Mouse (Mus musculus) heart, embryonic 15.5 days (tissue): ENCODE measurements at regions not wholly inside any gene's neighbourhood (a gene's known extent, or its start where the extent isn't known, plus 50 kb on each side); places are given as distances from the start of the nearest gene placed in this dataset.
A peak's percentile ranks its signal among the peaks of the same experiment; 100 is the strongest.

Source experiments
- ATAC-seq: fragments of 200-750 bp; cut with Nextera tagmentation; replicated peaks from 2 replicates; pipeline ENCODE4 v1.8.0; 2017; ENCODE audit warnings: low read depth, moderate TSS enrichment; ENCODE audit not compliant: insufficient number of reproducible peaks, insufficient read depth, low FRiP score
- H3K27ac ChIP-seq: fragments of 300-500 bp; sonication (generic); 2 replicates; pipeline ENCODE4 v1.5.1; 2015; ENCODE audit warnings: mild to moderate bottlenecking, inconsistent platforms
- H3K27me3 ChIP-seq: fragments of 300-500 bp; sonication (generic); 2 replicates; pipeline ENCODE4 v1.6.1; 2015; ENCODE audit warnings: inconsistent platforms
- H3K36me3 ChIP-seq: fragments of 300-500 bp; sonication (generic); 2 replicates; pipeline ENCODE4 v1.6.1; 2015; ENCODE audit warnings: mild to moderate bottlenecking, inconsistent platforms
- H3K4me1 ChIP-seq: fragments of 300-500 bp; sonication (generic); replicated peaks from 2 replicates; pipeline ENCODE4 v1.6.1; 2015; ENCODE audit warnings: inconsistent platforms
- H3K4me2 ChIP-seq: fragments of 300-500 bp; sonication (generic); 2 replicates; pipeline ENCODE4 v1.6.1; 2015; ENCODE audit warnings: inconsistent platforms, mild to moderate bottlenecking, moderate library complexity
- H3K4me3 ChIP-seq: fragments of 300-500 bp; sonication (generic); 2 replicates; pipeline ENCODE4 v1.5.1; 2015; ENCODE audit warnings: mild to moderate bottlenecking, inconsistent platforms
- H3K9ac ChIP-seq: fragments of 300-500 bp; sonication (generic); 2 replicates; pipeline ENCODE4 v1.6.1; 2015; ENCODE audit warnings: mild to moderate bottlenecking, inconsistent platforms
- H3K9me3 ChIP-seq: fragments of 300-500 bp; sonication (generic); replicated peaks from 2 replicates; pipeline ENCODE4 v1.6.1; 2016; ENCODE audit warnings: inconsistent platforms
- WGBS: fragments of 180-500 bp; shearing (Covaris S2); methylation state at CpG from one replicate; pipeline ENCODE4 v1.1.7; 2015; ENCODE audit warnings: mixed read lengths; 5-methylcytosine and 5-hydroxymethylcytosine counted together

DNA sequence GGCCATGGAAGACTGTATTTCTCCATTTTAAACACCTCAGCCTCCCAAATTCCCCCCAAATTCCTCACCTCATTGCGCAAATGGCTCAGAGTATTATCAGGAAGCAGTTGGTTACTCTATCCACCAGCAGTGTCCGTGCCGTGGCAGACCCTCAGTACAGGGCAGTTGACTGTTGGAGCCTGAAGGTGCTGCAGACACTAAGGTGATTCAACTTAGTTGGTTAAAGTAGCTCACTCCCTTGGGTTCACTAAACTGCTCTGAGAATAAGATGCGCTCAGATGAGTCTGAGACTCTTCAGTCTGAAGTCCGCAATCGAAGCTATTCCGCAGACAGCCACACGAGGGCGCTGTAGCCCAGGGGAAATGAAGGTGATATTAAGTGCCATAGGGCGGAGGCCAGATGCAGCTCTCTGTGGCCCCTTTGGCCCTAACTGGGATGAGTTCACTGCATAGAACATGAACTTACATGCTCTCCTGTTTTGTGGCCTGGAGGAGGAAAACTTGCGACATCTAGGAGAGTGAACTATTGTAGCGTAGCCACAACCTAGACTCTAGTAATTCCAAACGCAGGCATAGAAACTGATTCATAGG is 62.9 kb downstream of the Amer3 start:
- Histone ChIP-seq H3K36me3 (no peaks in the 10 kb centered on the region), H3K27me3 (no peaks in the 10 kb centered on the region), H3K9ac (no peak overlapping the region), H3K27ac (no peak overlapping the region), H3K9me3 (no peaks in the 10 kb centered on the region), H3K4me2 (no peak overlapping the region), H3K4me3 (no peak overlapping the region), H3K4me1 (no peaks in the 10 kb centered on the region)
- 31% methylated on average over 13 of the region's 13 CpGs for WGBS
- no peak for ATAC-seq

DNA sequence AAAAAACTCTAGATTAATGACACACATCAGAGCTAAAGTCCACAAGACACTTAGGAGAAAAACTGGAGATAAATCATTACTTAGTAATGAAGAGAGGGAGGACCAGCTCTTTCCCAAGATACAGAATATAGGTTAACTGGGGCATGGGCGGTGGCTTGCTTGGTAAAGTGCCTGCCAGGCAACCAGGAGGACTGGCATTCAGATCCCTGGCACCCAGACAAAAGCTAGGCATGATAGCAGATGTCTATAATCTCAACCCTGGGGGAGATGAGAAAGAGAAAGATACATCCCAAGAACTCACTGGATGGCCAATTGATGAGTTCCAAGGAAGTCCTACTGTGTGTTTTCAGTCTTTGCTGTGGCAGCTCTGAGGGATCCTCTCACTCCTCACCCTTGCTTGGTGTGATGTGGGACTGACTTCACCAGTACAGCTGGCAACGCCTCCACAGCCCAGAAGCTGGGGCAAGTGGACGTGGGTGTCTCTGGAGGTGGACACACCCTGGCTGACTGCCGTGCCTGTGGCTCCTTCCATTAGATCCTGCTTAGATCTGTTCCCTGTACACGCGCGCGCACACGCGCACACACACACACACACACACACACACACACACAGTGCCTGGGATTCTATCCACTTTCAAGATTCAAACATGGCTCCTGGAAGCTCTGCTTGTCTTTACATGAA is 74.6 kb downstream of the Amer3 start:
- no peaks in the 10 kb centered on the region for H3K9me3 ChIP-seq
- H3K4me2 ChIP-seq: no peak overlapping the region
- WGBS: 79% methylated on average over 10 of the region's 10 CpGs
- no peak overlapping the region for H3K4me3 ChIP-seq
- no peak overlapping the region for H3K27ac ChIP-seq
- no peaks in the 10 kb centered on the region for H3K27me3 ChIP-seq
- ATAC-seq: no peak
- no peaks in the 10 kb centered on the region for H3K36me3 ChIP-seq
- H3K4me1 ChIP-seq: no peaks in the 10 kb centered on the region
- H3K9ac ChIP-seq: no peak overlapping the region

DNA sequence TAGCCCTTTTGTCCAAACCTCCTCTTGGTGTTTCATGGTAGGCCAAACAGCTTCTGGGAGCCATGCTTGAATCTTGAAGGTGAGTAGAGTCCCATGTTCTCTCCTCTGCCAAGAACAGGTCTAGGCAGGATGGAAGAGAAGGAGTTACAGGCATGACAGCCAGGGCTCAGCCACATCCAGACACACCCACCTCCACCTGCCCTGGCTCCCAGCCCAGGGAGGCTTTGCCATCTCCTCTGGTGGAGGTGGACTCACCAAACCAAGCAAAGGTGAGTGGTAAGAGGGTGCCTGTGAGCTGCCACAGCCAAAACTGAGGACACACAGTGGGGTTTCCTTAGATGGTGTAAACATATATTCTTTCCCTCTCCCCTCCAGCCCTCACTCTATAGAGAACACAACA is 78.0 kb downstream of the Amer3 start:
- no peaks in the 10 kb centered on the region for H3K36me3 ChIP-seq
- H3K9ac ChIP-seq: no peak overlapping the region
- no peaks in the 10 kb centered on the region for H3K4me1 ChIP-seq
- H3K4me3 ChIP-seq: no peak overlapping the region
- ATAC-seq: no peak
- no peaks in the 10 kb centered on the region for H3K27me3 ChIP-seq
- H3K4me2 ChIP-seq: no peak overlapping the region
- H3K9me3 ChIP-seq: no peaks in the 10 kb centered on the region
- no peak overlapping the region for H3K27ac ChIP-seq

DNA sequence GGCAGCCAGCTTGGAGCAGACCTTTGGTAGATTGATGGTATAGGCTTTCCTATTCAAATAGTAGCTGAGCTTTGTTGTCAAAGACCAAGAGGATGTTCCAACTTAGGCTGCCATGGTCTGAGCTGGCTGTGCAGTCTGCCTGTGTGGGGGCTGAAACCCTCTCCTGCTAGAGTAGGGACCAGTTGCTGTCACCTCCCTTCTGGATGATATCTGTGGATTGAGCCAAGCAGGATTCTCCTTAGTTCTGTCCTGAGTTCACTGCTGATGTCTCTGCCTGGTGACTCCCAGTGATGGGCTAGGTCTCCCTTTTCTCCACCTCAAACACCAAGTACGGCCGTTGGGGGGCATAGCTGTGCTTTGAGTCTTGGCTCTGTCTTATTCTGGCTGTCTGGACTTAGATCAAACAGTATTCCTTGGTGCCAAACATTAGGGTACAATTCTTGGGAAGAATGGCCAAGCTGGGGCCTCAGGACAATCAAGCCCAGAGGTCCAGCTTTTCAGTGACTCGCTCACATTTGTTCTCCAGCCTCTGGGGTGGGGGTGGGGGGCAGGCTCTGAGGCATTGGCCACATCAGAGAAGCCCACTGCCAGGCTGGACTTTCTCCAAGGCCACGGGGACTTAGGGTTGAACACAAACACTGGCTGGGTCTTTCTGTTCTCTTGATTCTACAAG is 84.6 kb downstream of the Amer3 start:
- H3K27ac ChIP-seq: no peak overlapping the region
- H3K27me3 ChIP-seq: no peaks in the 10 kb centered on the region
- H3K9ac ChIP-seq: no peak overlapping the region
- ATAC-seq: no peak
- H3K4me3 ChIP-seq: no peak overlapping the region
- no peaks in the 10 kb centered on the region for H3K36me3 ChIP-seq
- no peak overlapping the region for H3K4me2 ChIP-seq
- H3K4me1 ChIP-seq: peaks cover 18% of the 10 kb centered on the region
- WGBS: 72% methylated on average over 4 of the region's 4 CpGs
- no peaks in the 10 kb centered on the region for H3K9me3 ChIP-seq

DNA sequence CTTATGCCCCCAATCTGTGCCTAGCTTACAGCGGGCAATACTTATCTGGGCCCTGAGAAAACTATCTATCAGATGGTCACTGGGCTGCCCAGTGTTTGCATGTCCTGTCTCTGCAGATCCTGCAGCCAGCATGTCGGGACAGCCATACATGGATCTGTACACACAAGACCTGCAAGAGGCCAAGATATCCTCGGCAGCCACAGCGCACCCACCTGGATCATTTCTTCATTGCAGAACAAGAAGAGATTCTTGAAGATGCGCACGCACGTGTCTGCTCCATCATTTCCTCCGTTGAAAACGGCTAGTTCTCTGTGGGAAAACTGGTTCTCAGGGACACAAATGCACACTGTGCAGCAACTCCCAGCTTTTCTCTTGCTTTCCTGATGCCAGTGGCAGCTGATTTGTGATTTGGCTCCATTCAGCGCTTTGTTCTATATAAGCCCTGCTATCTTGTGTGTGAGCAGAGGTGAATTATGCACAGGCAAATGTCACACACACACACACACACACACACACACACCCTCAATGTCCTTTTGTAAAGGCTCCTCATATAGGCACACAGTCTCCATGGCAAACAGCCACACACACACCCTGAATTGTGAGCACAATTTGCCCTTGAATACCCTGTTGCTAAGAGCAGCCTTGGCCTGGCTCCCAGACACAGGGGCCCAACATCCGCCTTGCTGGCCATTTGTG is 85.5 kb downstream of the Amer3 start:
- Histone ChIP-seq H3K4me2 (no peak overlapping the region), H3K4me1 (peaks cover 18% of the 10 kb centered on the region), H3K27me3 (no peaks in the 10 kb centered on the region), H3K4me3 (no peak overlapping the region), H3K36me3 (no peaks in the 10 kb centered on the region), H3K9me3 (no peaks in the 10 kb centered on the region), H3K9ac (no peak overlapping the region), H3K27ac (0 out of 2 replicates have a peak overlapping the region, but pooled peaks have one; percentile 5)
- WGBS: 64% methylated on average over 11 of the region's 11 CpGs
- ATAC-seq: peak; percentile 77

DNA sequence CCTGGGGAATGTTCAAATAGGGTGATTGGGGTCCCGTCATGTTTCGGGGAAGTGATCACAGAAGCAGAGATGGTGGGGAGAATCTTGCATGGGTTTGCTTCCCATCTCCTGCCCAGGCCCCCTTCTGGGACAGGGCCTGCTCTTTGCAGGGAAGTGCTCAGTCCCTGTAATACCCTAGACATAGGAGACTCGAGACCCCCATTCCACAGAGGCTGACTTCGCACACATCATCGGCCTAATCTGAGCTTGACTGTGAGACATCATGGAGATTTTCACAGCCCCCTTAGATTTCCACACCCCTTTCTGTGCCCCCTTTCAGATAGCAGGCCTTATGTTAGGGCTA is 86.0 kb downstream of the Amer3 start:
- Histone ChIP-seq H3K36me3 (no peaks in the 10 kb centered on the region), H3K27me3 (no peaks in the 10 kb centered on the region), H3K4me1 (peaks cover 18% of the 10 kb centered on the region), H3K27ac (0 out of 2 replicates have a peak overlapping the region, but pooled peaks have one; percentile 5), H3K9me3 (no peaks in the 10 kb centered on the region), H3K9ac (no peak overlapping the region), H3K4me2 (no peak overlapping the region), H3K4me3 (no peak overlapping the region)
- ATAC-seq: no peak; the same call in 1 of the 2 replicates
- 71% methylated on average over 5 of the region's 5 CpGs for WGBS

DNA sequence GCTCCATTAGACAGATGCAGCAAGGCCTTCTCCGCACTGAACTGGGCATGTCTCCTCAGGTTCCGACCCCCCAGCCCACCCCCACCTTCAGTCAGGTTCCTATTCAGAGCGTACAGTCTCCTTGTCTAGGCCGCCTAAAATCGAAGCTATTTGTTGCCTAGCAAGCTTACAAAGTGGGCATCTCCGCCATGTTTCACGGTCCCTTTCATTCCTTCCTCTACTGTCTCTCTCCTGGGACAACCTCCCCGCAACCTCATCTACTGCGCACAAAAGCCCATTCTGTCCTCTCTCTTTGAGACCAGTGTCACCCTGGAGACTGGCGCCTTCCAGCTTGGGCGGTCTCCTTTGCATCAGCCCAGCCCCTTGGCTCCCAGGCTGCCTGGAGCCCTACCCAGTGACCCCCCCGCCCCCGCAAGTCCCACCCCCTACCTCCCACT is 86.8 kb downstream of the Amer3 start:
- no peaks in the 10 kb centered on the region for H3K27me3 ChIP-seq
- H3K36me3 ChIP-seq: no peaks in the 10 kb centered on the region
- no peak overlapping the region for H3K9ac ChIP-seq
- H3K4me3 ChIP-seq: no peak overlapping the region
- 77% methylated on average over 13 of the region's 13 CpGs for WGBS
- H3K27ac ChIP-seq: no peak overlapping the region
- ATAC-seq: no peak
- H3K4me1 ChIP-seq: peaks cover 18% of the 10 kb centered on the region
- no peaks in the 10 kb centered on the region for H3K9me3 ChIP-seq
- H3K4me2 ChIP-seq: no peak overlapping the region

DNA sequence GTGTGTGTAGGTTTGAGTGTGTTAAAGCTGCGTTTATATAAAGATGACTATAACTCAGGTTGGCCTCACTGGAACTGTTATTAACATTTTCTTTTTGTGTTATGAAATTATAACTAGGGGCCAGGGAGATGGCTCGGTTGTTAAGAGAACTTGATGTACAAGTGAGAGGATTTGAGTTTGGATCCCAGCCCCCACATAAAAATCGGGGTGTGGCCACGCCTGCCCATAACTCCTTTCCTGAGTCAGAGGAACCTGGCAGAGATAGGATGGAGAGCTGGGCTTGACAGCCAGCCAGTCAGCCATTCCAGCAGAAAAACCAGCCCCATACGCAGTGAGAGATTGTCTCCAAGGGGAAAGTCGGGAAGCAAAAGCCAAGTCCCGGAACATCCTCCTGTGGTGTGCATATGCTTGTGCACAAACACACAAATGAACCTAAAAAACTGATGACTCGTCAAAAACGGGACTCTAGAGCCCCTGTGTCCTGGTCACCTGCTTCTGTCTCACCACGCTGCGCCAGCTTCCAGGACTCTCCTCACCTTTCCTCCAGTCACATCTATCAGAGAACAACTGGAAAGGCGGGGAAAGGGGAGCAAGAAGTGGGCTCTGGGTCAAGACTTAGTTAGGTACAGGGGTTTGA is 97.8 kb downstream of the Amer3 start:
- Histone ChIP-seq H3K27me3 (peaks cover 55% of the 10 kb centered on the region), H3K4me2 (peak overlapping the region; percentile 94), H3K4me3 (peak overlapping the region; percentile 62; the same call in 1 of the 2 replicates), H3K9me3 (no peaks in the 10 kb centered on the region), H3K36me3 (no peaks in the 10 kb centered on the region), H3K27ac (no peak overlapping the region), H3K4me1 (peaks cover 20% of the 10 kb centered on the region), H3K9ac (no peak overlapping the region)
- 43% methylated on average over 12 of the region's 12 CpGs for WGBS
- ATAC-seq: no peak

DNA sequence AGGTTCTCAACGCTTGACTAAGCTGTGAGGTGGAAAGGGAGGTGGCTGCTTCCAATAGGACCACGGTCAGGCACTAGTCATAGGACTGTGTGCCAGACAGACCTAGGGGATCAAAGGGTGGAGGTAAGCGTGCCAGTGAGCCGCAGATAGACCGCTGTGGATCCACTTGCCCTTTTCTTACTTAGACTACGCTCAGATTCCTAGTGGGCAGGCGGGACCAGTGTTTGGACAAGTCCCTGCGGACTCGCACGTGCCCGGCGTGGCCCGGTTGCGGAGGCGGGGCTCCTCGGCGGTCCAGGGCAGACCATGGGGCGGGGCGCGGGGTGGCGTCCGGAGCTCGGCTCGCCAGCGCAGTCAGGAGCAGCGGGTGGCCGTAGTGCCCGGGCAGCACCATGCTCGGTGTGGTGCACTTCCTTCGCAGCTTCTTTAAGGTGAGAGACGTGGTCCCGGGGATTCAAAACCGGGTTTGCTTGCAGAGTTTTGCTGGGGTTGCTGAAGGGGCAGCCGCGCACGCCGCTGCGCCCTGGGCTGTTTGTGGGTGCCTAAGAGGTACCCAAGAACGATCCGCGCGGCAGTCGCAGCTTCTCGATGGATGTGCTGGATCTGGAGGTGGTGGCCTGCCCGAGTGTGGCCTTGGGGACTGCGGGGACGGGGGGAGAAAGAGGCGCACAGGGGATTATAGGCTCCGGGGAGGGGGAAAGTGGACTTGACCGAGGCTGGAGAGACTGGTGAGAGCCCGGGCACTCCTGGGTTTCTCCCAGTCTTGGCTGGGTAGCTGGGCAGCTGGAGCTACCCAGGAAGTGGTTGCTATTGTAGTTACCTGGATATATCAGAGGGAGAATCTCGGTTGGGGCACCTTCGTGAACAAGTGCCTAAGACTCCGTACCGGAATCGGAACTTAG is 98.6 kb downstream of the Amer3 start:
- H3K4me1 ChIP-seq: peaks cover 23% of the 10 kb centered on the region
- no peaks in the 10 kb centered on the region for H3K9me3 ChIP-seq
- ATAC-seq: peak; percentile 81
- no peaks in the 10 kb centered on the region for H3K36me3 ChIP-seq
- peak overlapping the region; percentile 62 for H3K4me3 ChIP-seq
- under 1% methylated on average over 56 of the region's 56 CpGs for WGBS
- H3K9ac ChIP-seq: peak overlapping the region; percentile 52
- H3K4me2 ChIP-seq: peak overlapping the region; percentile 94
- H3K27ac ChIP-seq: no peak overlapping the region
- peaks cover 55% of the 10 kb centered on the region for H3K27me3 ChIP-seq

DNA sequence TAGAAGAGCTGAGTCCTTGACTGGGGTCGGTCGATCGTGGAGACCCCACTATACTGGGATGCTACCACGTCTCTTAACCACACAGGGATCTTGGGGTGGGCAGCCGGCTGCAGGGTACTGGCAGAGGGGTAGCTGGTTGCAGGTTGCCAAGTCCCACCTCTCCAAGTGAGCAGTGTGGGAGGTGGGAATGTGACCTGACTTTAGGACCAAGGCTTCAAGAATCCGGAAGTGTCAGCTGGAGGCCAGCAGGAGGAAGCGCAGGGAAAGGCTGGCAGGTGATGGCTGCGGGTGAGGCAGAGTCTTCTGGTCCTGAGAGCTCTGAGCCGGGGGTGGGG is 99.2 kb downstream of the Amer3 start:
- 3% methylated on average over 9 of the region's 9 CpGs for WGBS
- no peaks in the 10 kb centered on the region for H3K36me3 ChIP-seq
- H3K9ac ChIP-seq: peak overlapping the region; percentile 52
- no peak overlapping the region for H3K27ac ChIP-seq
- peaks cover 51% of the 10 kb centered on the region for H3K27me3 ChIP-seq
- peak overlapping the region; percentile 62 for H3K4me3 ChIP-seq
- peak overlapping the region; percentile 94 for H3K4me2 ChIP-seq
- ATAC-seq: no peak
- H3K4me1 ChIP-seq: peaks cover 23% of the 10 kb centered on the region
- H3K9me3 ChIP-seq: no peaks in the 10 kb centered on the region
